9 mouse cellular contexts compared by ENCODE assay signal in genomic region chr6:50596301-50597211, GRCm38 (mm10). TPM values are rescaled to one million over a fixed set of nuclear protein-coding genes. Genes with fewer than 3 reads are reported as not detected.
A peak's percentile ranks its signal among the peaks of the same experiment; 100 is the strongest.
DNase-seq lines count a peak whose midpoint lies in the region; ATAC-seq and TF ChIP-seq lines count a peak whose summit lies in the region.
"Had no signal": no experiment of that assay in that cellular context is flagged by ENCODE, and none has a peak within 500 bp of the region (broad histone marks: within the 10 kb centered on the region; RNA-seq: fewer than 3 reads in every experiment).

4921507P07Rik (minus strand) TSS chr6:50596632.

- H3K36me3 ChIP-seq in embryonic facial prominence, embryonic 13.5 days: no peaks in the 10 kb centered on the region
- no peaks in the 10 kb centered on the region for H3K36me3 ChIP-seq in limb, embryonic 10.5 days
- peaks cover 5% of the 10 kb centered on the region; the same call in 1 of the 2 replicates for H3K36me3 ChIP-seq in midbrain, embryonic 13.5 days
- no peaks in the 10 kb centered on the region for H3K36me3 ChIP-seq in small intestine, adult 2 months (ENCODE audit: control insufficient read depth, insufficient read depth, low read length)
- H3K36me3 ChIP-seq: G1E had no signal

- peak; percentile 73 for DNase-seq in 3T3-L1 (ENCODE audit: low read depth, low spot score)
- DNase-seq in adrenal gland, postnatal 4 days (ENCODE audit: low spot score in 2 of 2): peak; percentile 83 to 92
- DNase-seq in heart, adult 18-20 months: peak; percentile 96 to 97
- DNase-seq in kidney, adult 18-20 months: peak; percentile 95
- peak; percentile 91 for DNase-seq in limb, embryonic 10.5 days (ENCODE audit: low spot score)

- no peak for TF ChIP-seq POLR2A in small intestine, adult 2 months (IDR thresholded peaks at IDR 0.05; ENCODE audit: low read depth, low read length)

- H3K9ac ChIP-seq in embryonic facial prominence, embryonic 13.5 days: peak within 1 kb of the TSS; percentile 68
- H3K9ac ChIP-seq in midbrain, embryonic 13.5 days (replicated peaks): peak within 1 kb of the TSS; percentile 80

- ATAC-seq in embryonic facial prominence, embryonic 13.5 days (ENCODE audit: insufficient number of reproducible peaks, insufficient read depth, low FRiP score, low TSS enrichment, low read depth): peak; percentile 86
- ATAC-seq in midbrain, embryonic 13.5 days: peak; percentile 97

- 0 out of 2 replicates have a peak, but pooled peaks cover 16% of the 10 kb centered on the region for H3K4me1 ChIP-seq in embryonic facial prominence, embryonic 13.5 days
- H3K4me1 ChIP-seq in limb, embryonic 10.5 days: peaks cover 22% of the 10 kb centered on the region
- 0 out of 2 replicates have a peak, but pooled peaks cover 8% of the 10 kb centered on the region for H3K4me1 ChIP-seq in midbrain, embryonic 13.5 days (replicated peaks)
- no peaks in the 10 kb centered on the region for H3K4me1 ChIP-seq in small intestine, adult 2 months (ENCODE audit: control insufficient read depth, insufficient read depth, insufficient read length, low read length)

- no peaks in the 10 kb centered on the region for H3K9me3 ChIP-seq in embryonic facial prominence, embryonic 13.5 days
- H3K9me3 ChIP-seq in limb, embryonic 10.5 days (replicated peaks): no peaks in the 10 kb centered on the region
- 0 out of 2 replicates have a peak, but pooled peaks cover 6% of the 10 kb centered on the region for H3K9me3 ChIP-seq in midbrain, embryonic 13.5 days

- H3K27ac ChIP-seq in embryonic facial prominence, embryonic 13.5 days: no peak within 1 kb of the TSS
- peak within 1 kb of the TSS; percentile 81 for H3K27ac ChIP-seq in limb, embryonic 10.5 days
- peak within 1 kb of the TSS; percentile 45; the same call in 1 of the 2 replicates for H3K27ac ChIP-seq in midbrain, embryonic 13.5 days
- no peak within 1 kb of the TSS for H3K27ac ChIP-seq in small intestine, adult 2 months (ENCODE audit: insufficient read depth, low read depth, low read length)

- 2% methylated on average over 62 of the region's 62 CpGs for WGBS in embryonic facial prominence, embryonic 13.5 days
- under 1% methylated on average over 58 of the region's 62 CpGs for WGBS in limb, embryonic 10.5 days
- under 1% methylated on average over 61 of the region's 62 CpGs for WGBS in midbrain, embryonic 13.5 days
- under 1% methylated on average over 58 of the region's 62 CpGs for WGBS in small intestine, adult 2 months

- TF ChIP-seq CTCF in small intestine, adult 2 months (IDR thresholded peaks at IDR 0.05; ENCODE audit: extremely low read depth, insufficient read length, insufficient replicate concordance, low read depth, low read length): peak; percentile 83; the same call in 1 of the 2 replicates

- H3K4me2 ChIP-seq in embryonic facial prominence, embryonic 13.5 days: peak within 1 kb of the TSS; percentile 96
- peak within 1 kb of the TSS; percentile 97 for H3K4me2 ChIP-seq in midbrain, embryonic 13.5 days (replicated peaks)

- H3K4me3 ChIP-seq in embryonic facial prominence, embryonic 13.5 days: peak within 1 kb of the TSS; percentile 59
- H3K4me3 ChIP-seq in limb, embryonic 10.5 days: peak within 1 kb of the TSS; percentile 60
- peak within 1 kb of the TSS; percentile 66 for H3K4me3 ChIP-seq in midbrain, embryonic 13.5 days (replicated peaks)
- H3K4me3 ChIP-seq in small intestine, adult 2 months (ENCODE audit: low read depth, low read length): peak within 1 kb of the TSS; percentile 78

- H3K27me3 ChIP-seq in embryonic facial prominence, embryonic 13.5 days: peaks cover 4% of the 10 kb centered on the region
- H3K27me3 ChIP-seq in limb, embryonic 10.5 days (ENCODE audit: low read depth, poor library complexity, severe bottlenecking): peaks cover 22% of the 10 kb centered on the region
- H3K27me3 ChIP-seq in midbrain, embryonic 13.5 days: 0 out of 2 replicates have a peak, but pooled peaks cover 3% of the 10 kb centered on the region
- H3K27me3 ChIP-seq in small intestine, adult 2 months (ENCODE audit: control insufficient read depth, insufficient read depth, low read length): no peaks in the 10 kb centered on the region

RNA-seq across cellular contexts. Expression of gene 4921507P07Rik, which starts in this region (rescaled TPM):
- total RNA-seq in adrenal gland, postnatal 4 days (2021): under 1 TPM; 0.76 to 0.82 TPM
- polyA plus RNA-seq in embryonic facial prominence, embryonic 13.5 days (2015; fragmentation: Nextera tagmentation; extraction: Ambion mirVana): 0.43 and 0.52 TPM in 2 replicates
- total RNA-seq in heart, adult 18-20 months (2021): under 1 TPM; 0.25 to 0.31 TPM
- 0.24 and 0.51 TPM in 2 replicates for polyA plus RNA-seq in limb, embryonic 10.5 days (2016; fragmentation: Nextera tagmentation; extraction: Ambion mirVana)
- polyA plus RNA-seq in midbrain, embryonic 13.5 days (2015; fragmentation: Nextera tagmentation; extraction: Ambion mirVana): 1.9 and 2.9 TPM in 2 replicates
- polyA plus RNA-seq in small intestine, adult 2 months (2012; rRNA removed): 0.04 TPM in 1 of 2 replicates, not detected in the other
- polyA plus RNA-seq: G1E had no signal

Comparison
In these comparisons a context has a peak if more than half of its experiments do, and no peak if none do; other contexts are left out.
1. Peak in DNase-seq in adrenal gland, postnatal 4 days; RNA of the gene not detected or under 1 TPM.
2. Peak in ATAC-seq, H3K4me3 ChIP-seq, H3K9ac ChIP-seq and H3K4me2 ChIP-seq in embryonic facial prominence, embryonic 13.5 days; RNA of the gene not detected or under 1 TPM.
3. Peak in DNase-seq in heart, adult 18-20 months; RNA of the gene not detected or under 1 TPM.
4. Peak in DNase-seq, H3K4me3 ChIP-seq and H3K27ac ChIP-seq in limb, embryonic 10.5 days; RNA of the gene not detected or under 1 TPM.